Mouse (Mus musculus) MEL (cell line): ENCODE data around the gene Tmprss4.

Experiments
- CTCF ChIP-seq, 3 experiments: IDR thresholded peaks in 2 of 3; conservative IDR thresholded peaks in 1 of 3; 2 replicates each; pipeline ENCODE4 v1.5.1; 2011 to 2012; ENCODE audit warnings: low read length in 3 of 3, low read depth in 2 of 3, mild to moderate bottlenecking in 2 of 3, improper control_type of control experiment in 1 of 3, inconsistent platforms in 1 of 3, mixed read lengths in 1 of 3, moderate library complexity in 1 of 3; ENCODE audit not compliant: control insufficient read depth in 1 of 3, insufficient read depth in 1 of 3, poor library complexity in 1 of 3, severe bottlenecking in 1 of 3
- HCFC1 ChIP-seq: IDR thresholded peaks from 2 replicates; pipeline ENCODE4 v1.6.1; 2012; ENCODE audit warnings: low read depth, mild to moderate bottlenecking, inconsistent platforms, low read length, improper control_type of control experiment, moderate library complexity
- MAX ChIP-seq: IDR thresholded peaks from 2 replicates; pipeline ENCODE4 v1.6.1; 2011; ENCODE audit warnings: low read length, improper control_type of control experiment

GRCm38 (mm10) chr9:45212001-45212400 lies 8.1 kb upstream of the Tmprss4 start:
- no peak for TF ChIP-seq HCFC1
- no peak for TF ChIP-seq MAX
- TF ChIP-seq CTCF (IDR thresholded peaks at IDR 0.05 in 2 of 3, conservative IDR thresholded peaks at IDR 0.05 in 1 of 3; ENCODE audit: control insufficient read depth in 1 of 3, insufficient read depth in 1 of 3, low read depth in 2 of 3, low read length in 3 of 3, poor library complexity in 1 of 3, severe bottlenecking in 1 of 3) = no peak
